23 mouse cellular contexts compared by ENCODE assay signal in genomic region chr3:7298511-7298910, GRCm38 (mm10).
DNase-seq lines count a peak whose midpoint lies in the region; ATAC-seq lines count a peak whose summit lies in the region.
"Had no signal": no experiment of that assay in that cellular context is flagged by ENCODE, and none has a peak within 500 bp of the region (broad histone marks: within the 10 kb centered on the region; RNA-seq: fewer than 3 reads in every experiment).

No protein-coding gene starts in this region.

- H3K9ac ChIP-seq in embryonic facial prominence, embryonic 14.5 days (ENCODE audit: low read depth, low read length) = no peak overlapping the region
- no peak overlapping the region for H3K9ac ChIP-seq in limb, embryonic 11.5 days (ENCODE audit: low read length)
- no peak overlapping the region for H3K9ac ChIP-seq in midbrain, embryonic 11.5 days (ENCODE audit: low read length)
- H3K9ac ChIP-seq in hindbrain, embryonic 11.5 days (ENCODE audit: low read depth, low read length) = no peak overlapping the region
- H3K9ac ChIP-seq: embryonic facial prominence, embryonic 15.5 days; heart, embryonic 15.5 days; hindbrain, embryonic 15.5 days had no signal

- peak; percentile 9 for DNase-seq in embryo, embryonic 11.5 days (ENCODE audit: low read depth, low spot score)
- peak; percentile 8 for DNase-seq in embryonic facial prominence, embryonic 14.5 days (ENCODE audit: low spot score)
- DNase-seq in limb, embryonic 11.5 days (ENCODE audit: low spot score) = peak; percentile 54
- DNase-seq in midbrain, embryonic 11.5 days (ENCODE audit: low spot score, missing footprints) = no peak
- DNase-seq in hindbrain, embryonic 11.5 days (ENCODE audit: low spot score) = no peak
- DNase-seq in thymus, postnatal 0 days (ENCODE audit: low spot score) = no peak
- DNase-seq: adrenal gland, adult 8-10 months; adrenal gland, postnatal 36 days; cerebellum, adult 2 months; cerebellum, postnatal 10 days; gastrocnemius, postnatal 14 days; heart, adult 2 months; heart, postnatal 14 days had no signal

- ATAC-seq in embryonic facial prominence, embryonic 14.5 days (ENCODE audit: low read depth) = no peak
- no peak for ATAC-seq in limb, embryonic 11.5 days (ENCODE audit: insufficient number of reproducible peaks, low FRiP score, low TSS enrichment, low read depth)
- ATAC-seq in midbrain, embryonic 11.5 days (ENCODE audit: low FRiP score) = no peak
- ATAC-seq in hindbrain, embryonic 11.5 days (ENCODE audit: low FRiP score) = no peak
- ATAC-seq: forebrain, embryonic 14.5 days; inflammation-experienced regulatory T-cells, adult 6 months; intestine, postnatal 0 days had no signal

- WGBS in embryonic facial prominence, embryonic 14.5 days = 23% methylated on average over 3 of the region's 3 CpGs
- 17% methylated on average over 3 of the region's 3 CpGs for WGBS in limb, embryonic 11.5 days
- WGBS in midbrain, embryonic 11.5 days = 73% methylated on average over 3 of the region's 3 CpGs
- WGBS in hindbrain, embryonic 11.5 days = 62% methylated on average over 3 of the region's 3 CpGs

- H3K4me3 ChIP-seq in embryonic facial prominence, embryonic 14.5 days (ENCODE audit: low read depth, low read length) = no peak overlapping the region
- no peak overlapping the region for H3K4me3 ChIP-seq in limb, embryonic 11.5 days (ENCODE audit: low read depth, low read length)
- H3K4me3 ChIP-seq in midbrain, embryonic 11.5 days (ENCODE audit: low read depth, low read length) = no peak overlapping the region
- H3K4me3 ChIP-seq in hindbrain, embryonic 11.5 days (ENCODE audit: low read depth, low read length) = no peak overlapping the region
- H3K4me3 ChIP-seq: embryonic facial prominence, embryonic 15.5 days; erythroblast, embryonic 14.5 days; forebrain, embryonic 10.5 days; heart, adult 2 months; heart, embryonic 15.5 days; hindbrain, embryonic 10.5 days; hindbrain, embryonic 15.5 days had no signal

- no peaks in the 10 kb centered on the region for H3K9me3 ChIP-seq in embryonic facial prominence, embryonic 14.5 days (ENCODE audit: control insufficient read depth, low read length)
- H3K9me3 ChIP-seq in limb, embryonic 11.5 days (ENCODE audit: control insufficient read depth, low read length) = no peaks in the 10 kb centered on the region
- H3K9me3 ChIP-seq in midbrain, embryonic 11.5 days (ENCODE audit: control insufficient read depth, low read length) = no peaks in the 10 kb centered on the region
- no peaks in the 10 kb centered on the region for H3K9me3 ChIP-seq in hindbrain, embryonic 11.5 days (ENCODE audit: control insufficient read depth, low read length)
- H3K9me3 ChIP-seq: embryonic facial prominence, embryonic 15.5 days; forebrain, embryonic 10.5 days; heart, embryonic 15.5 days; hindbrain, embryonic 10.5 days; hindbrain, embryonic 15.5 days had no signal

- H3K36me3 ChIP-seq in embryonic facial prominence, embryonic 14.5 days (ENCODE audit: control insufficient read depth, insufficient read depth, low read length) = no peaks in the 10 kb centered on the region
- no peaks in the 10 kb centered on the region for H3K36me3 ChIP-seq in limb, embryonic 11.5 days (ENCODE audit: control insufficient read depth, insufficient read depth, low read length)
- H3K36me3 ChIP-seq in midbrain, embryonic 11.5 days (ENCODE audit: control insufficient read depth, insufficient read depth, low read length) = no peaks in the 10 kb centered on the region
- no peaks in the 10 kb centered on the region for H3K36me3 ChIP-seq in hindbrain, embryonic 11.5 days (ENCODE audit: control insufficient read depth, insufficient read depth, low read length)
- H3K36me3 ChIP-seq: embryonic facial prominence, embryonic 15.5 days; forebrain, embryonic 10.5 days; heart, embryonic 15.5 days; hindbrain, embryonic 10.5 days; hindbrain, embryonic 15.5 days had no signal

- no peak overlapping the region for H3K4me2 ChIP-seq in embryonic facial prominence, embryonic 14.5 days (ENCODE audit: low read depth, low read length)
- no peak overlapping the region for H3K4me2 ChIP-seq in limb, embryonic 11.5 days (ENCODE audit: low read depth, severe bottlenecking)
- no peak overlapping the region for H3K4me2 ChIP-seq in midbrain, embryonic 11.5 days
- no peak overlapping the region for H3K4me2 ChIP-seq in hindbrain, embryonic 11.5 days (replicated peaks; ENCODE audit: low read depth, low read length)
- H3K4me2 ChIP-seq: embryonic facial prominence, embryonic 15.5 days; heart, embryonic 11.5 days; heart, embryonic 15.5 days; hindbrain, embryonic 15.5 days had no signal

- no peaks in the 10 kb centered on the region for H3K27me3 ChIP-seq in embryonic facial prominence, embryonic 14.5 days (replicated peaks; ENCODE audit: control insufficient read depth, insufficient read depth, low read length)
- no peaks in the 10 kb centered on the region for H3K27me3 ChIP-seq in limb, embryonic 11.5 days (ENCODE audit: control insufficient read depth, insufficient read depth, low read length)
- H3K27me3 ChIP-seq in midbrain, embryonic 11.5 days (ENCODE audit: control insufficient read depth, insufficient read depth, low read length) = no peaks in the 10 kb centered on the region
- no peaks in the 10 kb centered on the region for H3K27me3 ChIP-seq in hindbrain, embryonic 11.5 days (ENCODE audit: control insufficient read depth, insufficient read depth, low read length)
- H3K27me3 ChIP-seq: embryonic facial prominence, embryonic 15.5 days; heart, embryonic 15.5 days; hindbrain, embryonic 15.5 days had no signal

- H3K27ac ChIP-seq in embryonic facial prominence, embryonic 14.5 days (replicated peaks; ENCODE audit: low read depth, low read length) = no peak overlapping the region
- no peak overlapping the region for H3K27ac ChIP-seq in limb, embryonic 11.5 days (replicated peaks; ENCODE audit: low read depth, low read length)
- H3K27ac ChIP-seq in midbrain, embryonic 11.5 days (ENCODE audit: low read depth, low read length) = no peak overlapping the region
- no peak overlapping the region for H3K27ac ChIP-seq in hindbrain, embryonic 11.5 days (ENCODE audit: low read depth, low read length)
- H3K27ac ChIP-seq: embryonic facial prominence, embryonic 15.5 days; forebrain, embryonic 10.5 days; heart, adult 2 months; heart, embryonic 15.5 days; hindbrain, embryonic 10.5 days; hindbrain, embryonic 15.5 days had no signal

- no peaks in the 10 kb centered on the region for H3K4me1 ChIP-seq in embryonic facial prominence, embryonic 14.5 days (ENCODE audit: control insufficient read depth, insufficient read depth, low read length)
- no peaks in the 10 kb centered on the region for H3K4me1 ChIP-seq in limb, embryonic 11.5 days (ENCODE audit: control insufficient read depth, insufficient read depth, low read length)
- no peaks in the 10 kb centered on the region for H3K4me1 ChIP-seq in midbrain, embryonic 11.5 days (ENCODE audit: control insufficient read depth, insufficient read depth, low read length)
- no peaks in the 10 kb centered on the region for H3K4me1 ChIP-seq in hindbrain, embryonic 11.5 days (replicated peaks; ENCODE audit: control insufficient read depth, insufficient read depth, low read length)
- H3K4me1 ChIP-seq: embryonic facial prominence, embryonic 15.5 days; forebrain, embryonic 10.5 days; heart, embryonic 15.5 days; hindbrain, embryonic 10.5 days; hindbrain, embryonic 15.5 days had no signal

Comparison
In these comparisons a context has a peak if more than half of its experiments do, and no peak if none do; other contexts are left out.
1. DNase-seq: peak in embryo, embryonic 11.5 days (single experiment), embryonic facial prominence, embryonic 14.5 days (single experiment) and limb, embryonic 11.5 days (single experiment); none in midbrain, embryonic 11.5 days (single experiment), hindbrain, embryonic 11.5 days (single experiment) and thymus, postnatal 0 days (single experiment).